Mouse (Mus musculus) lung, adult 18-20 months (tissue): Measurements from ENCODE around the gene Jsrp1.

Source experiments
- DNase-seq, 2 experiments: peaks; one replicate each; pipeline ENCODE4 v3.0.0; 2022; ENCODE audit warnings: mixed read lengths in 2 of 2

Gene Jsrp1

DNA sequence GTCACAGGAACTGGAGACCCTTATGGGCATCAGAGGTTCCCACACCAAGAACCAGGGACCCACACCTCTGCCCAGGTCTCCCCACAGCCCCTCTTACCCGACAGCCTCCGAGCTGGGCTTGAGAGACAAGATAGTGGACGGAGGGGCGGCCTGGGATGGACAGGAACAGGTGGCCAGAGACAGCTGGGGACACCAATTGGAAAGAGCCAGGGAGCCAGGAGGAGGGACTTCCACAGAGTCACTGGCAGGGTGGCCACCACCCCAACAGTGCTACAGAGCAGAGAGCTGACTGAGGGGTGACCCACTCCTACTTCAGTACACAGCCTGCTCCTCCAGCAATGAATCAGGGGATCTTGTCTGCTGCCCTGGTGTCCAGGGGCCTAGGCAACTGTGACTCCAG is at the start of gene Jsrp1:
Gene Jsrp1, minus strand, starts transcription at position 133 of the 400 bp plus-strand sequence.
- no peak for DNase-seq

DNA sequence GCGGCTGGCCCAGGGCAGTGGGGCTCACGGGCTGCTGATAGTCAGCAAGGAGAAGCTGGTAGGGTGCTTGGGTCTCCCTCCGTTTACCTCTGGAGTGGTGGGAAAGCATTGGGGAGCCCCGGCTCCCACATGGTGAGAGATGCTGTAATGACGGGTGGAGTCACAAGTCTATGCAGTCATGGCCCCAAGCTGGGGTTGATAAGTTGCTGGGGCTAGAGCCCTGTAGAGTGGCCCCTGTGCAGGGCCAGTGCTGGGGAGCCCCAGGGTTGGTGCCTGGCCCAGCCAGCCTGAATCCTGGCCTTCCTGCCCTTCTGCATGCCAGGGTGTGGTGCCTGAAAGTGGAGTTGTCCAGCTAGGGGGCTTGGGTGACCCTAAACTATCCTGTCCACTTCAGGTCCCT is 49.0 kb upstream of the Jsrp1 start:
- no peak for DNase-seq

DNA sequence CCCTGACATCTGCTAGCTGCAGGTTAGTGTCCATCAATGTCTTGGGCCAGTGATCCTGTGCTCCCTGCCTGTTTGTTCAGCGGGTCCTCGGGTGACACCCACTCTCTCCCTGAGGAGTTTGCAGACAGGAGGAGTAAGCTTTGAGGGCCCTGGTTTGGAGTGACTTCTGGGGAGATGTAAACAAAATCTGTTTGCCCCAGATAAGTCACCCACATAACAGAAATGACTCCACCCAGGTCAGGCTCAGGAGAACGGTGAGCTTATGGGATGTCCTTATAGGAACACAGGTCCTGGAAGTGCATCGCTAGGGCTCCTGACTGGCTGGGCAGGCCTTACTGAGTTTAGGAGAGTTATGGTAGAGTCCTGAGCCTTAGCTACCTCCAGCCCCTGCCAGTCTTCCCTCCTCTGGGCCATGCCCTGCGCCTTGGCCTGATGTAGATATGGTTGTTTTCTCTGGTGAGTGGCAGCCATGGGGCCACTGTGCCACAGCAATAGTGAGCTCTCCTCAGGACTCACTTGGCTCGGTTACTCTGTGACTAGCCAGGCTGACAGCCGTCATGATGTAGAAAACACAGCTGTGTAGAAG is 45.1 kb upstream of the Jsrp1 start:
- DNase-seq, result no peak

DNA sequence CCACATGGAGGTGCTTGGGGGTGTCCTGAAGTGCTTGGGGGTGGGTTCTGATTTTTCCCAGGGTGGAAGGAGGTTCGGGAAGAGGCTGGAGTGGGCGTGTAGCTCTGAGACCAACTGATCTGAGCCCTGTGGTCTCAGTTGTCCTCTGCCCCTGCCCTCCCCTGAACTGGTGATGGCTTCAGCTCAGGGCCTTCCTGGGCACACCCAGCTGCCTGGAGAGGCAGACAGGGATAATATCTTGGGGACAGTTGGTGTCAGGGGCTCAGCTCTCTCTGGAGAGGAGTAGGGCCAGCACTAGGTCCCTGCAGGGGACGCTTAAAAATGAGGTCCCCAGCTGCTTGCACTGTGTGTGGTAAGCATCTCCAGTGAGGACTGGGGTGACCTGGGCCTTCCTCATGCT is 44.5 kb upstream of the Jsrp1 start:
- no peak for DNase-seq

DNA sequence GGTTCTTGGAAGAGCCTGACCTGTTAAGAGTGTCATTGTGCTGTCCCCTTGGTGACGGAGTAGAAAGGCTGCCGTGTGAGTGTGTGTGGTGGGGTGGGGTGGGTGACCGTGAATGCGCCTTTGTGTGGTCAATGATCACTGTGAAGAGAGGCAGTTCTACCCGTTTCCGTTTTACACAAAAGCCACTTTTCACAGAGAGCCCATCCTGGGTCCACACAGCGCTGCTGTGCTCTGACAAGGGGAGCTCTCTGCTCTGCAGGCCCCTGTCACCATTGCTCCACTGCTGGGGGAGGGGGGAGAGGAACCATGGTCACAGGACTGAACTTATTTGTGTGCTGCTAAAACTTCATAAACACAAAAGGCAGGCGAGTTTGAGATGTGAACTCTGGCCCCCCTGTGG is 44.1 kb upstream of the Jsrp1 start:
- DNase-seq, result no peak

DNA sequence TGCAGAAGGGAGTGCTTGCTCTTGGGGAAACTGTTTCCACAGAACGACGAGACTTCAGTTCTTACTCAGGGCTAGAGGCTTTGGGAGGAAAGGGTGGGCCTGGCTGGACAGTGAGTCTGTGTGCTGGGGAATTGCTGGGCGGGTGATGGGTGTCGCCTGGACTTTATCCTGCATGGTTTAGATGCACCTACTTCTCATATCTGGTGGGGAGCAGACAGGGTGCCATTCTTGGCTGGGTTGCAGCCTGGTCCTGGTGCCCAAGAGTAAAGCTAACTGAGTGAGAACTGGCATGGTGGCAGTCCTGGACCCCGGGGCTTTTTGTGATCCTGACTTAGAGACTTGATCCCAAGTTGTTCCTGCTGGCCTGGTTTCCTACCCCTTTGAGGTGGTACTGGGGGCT is 43.6 kb upstream of the Jsrp1 start:
- no peak for DNase-seq

DNA sequence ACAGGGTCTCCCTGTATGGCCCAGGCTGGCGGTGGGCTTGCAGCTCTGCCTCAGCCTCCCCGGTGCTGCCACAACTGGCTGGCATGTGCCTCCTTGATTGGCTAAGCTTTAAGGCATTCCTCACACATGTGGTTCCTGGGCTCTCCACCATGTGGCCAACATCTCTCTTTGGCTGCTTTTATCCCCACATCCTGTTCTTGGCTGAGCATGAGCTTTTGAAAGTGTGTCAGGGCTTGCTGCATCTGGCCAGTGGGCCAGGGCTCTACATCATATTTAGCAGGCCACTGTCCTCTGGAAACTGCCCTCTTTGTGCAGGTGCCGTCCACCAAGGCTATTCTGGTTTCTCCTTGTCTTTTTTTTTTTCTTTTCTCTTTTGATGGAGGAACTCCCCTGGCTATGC is 43.0 kb upstream of the Jsrp1 start:
- peak in 1 of 2 experiments; percentile 7 for DNase-seq

DNA sequence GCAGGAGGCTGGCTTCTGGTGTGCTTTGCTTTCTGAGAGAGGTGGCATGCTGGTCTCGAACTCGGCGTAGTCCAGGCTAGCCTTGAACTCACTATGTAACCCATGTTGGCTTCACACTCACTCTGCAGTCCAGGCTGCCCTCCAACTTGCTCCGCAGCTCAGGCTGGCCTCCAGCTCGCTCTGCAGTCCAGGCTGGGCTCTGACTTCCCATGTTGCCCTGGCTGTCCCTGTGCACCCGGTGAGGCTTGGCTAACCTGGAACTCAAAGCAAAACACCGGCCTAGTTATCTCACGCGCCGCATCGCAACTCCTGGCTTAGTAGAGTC is 42.4 kb upstream of the Jsrp1 start:
- no peak for DNase-seq

DNA sequence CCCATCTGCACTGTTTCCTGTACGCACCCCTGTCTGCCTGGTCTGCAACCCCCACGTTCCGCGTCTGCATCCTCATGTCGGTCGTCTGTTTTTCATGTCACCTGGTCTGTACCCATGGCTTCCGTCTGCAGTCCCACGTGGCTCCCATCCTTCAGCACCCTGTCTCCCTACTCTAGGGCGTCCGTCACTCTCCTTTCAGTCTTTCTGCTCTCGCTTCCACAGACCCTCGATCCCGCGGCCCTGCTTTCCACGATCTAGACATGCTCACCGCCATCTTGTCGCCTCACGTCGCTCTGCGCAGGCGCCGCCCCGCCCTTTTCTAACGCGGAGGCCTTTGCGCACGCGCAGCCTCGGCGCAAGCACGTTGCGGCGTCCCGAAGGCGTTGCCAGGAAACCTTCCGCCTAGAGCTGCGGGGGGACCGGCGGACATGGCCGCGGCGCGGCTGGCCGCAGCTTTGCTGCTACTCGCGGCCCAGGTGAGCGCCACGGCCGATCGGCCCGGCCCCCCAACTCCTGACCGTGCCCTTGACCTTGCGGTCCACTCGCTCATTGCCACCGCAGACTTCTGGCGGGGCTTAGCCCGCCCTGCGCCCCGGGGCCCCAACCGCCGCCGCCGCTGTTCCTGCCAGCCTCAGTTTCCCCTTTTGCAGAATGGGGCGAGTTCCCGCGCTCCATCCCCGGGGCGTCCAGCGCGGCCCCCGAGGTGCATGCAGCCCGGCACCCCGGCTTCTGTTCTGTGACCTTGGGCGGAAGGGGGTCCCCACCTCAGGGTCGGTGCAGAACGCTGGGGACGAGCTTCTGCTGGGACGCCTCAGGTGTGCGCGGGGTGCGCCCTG is 41.8 kb upstream of the Jsrp1 start, which contains the start of the genes Lsm7 and Sppl2b:
Gene Lsm7, minus strand, starts transcription at position 297 of the 836 bp plus-strand sequence.
Gene Sppl2b, plus strand, starts transcription at position 363 of the 836 bp plus-strand sequence.
- DNase-seq, result peak; percentile 95 to 96

DNA sequence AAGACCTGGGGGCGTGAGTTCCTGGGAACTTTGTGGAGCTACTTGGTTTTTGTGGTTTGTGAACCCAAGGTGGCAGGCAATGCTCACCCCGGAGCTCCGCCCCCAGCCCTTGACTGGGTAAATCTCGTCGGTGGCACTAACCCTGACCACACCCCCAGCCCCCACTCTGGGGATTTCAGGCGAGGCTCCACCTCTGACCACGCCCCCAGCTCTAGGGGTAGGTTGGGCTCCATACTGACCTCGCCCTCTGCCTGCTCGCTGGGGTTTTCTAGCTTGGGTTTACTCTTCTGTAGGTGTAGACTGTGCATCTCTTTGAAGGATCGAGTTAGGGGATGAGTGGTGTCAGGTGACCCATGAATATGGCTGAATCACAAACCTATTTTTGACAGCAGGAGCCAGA is 35.3 kb upstream of the Jsrp1 start:
- peak; percentile 64 to 81 for DNase-seq

DNA sequence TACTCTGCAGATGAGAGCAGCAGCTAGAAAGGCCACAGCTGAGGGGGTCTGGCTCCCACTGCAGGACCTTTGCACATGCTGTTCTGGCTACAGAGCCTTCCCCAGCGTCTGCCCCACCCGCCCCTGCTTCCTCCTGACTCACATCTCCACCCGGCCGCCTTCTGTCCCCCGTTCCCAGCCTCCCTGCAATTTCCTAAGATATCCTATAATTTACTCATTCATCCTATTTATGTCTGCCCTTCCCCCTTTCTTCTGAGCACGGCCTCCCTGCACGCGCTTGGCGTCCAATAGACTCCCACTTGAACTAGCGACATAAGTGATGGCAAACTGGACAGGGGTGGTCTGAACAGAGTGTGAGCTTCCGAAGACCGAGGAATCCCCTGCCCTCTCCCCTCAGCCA is 32.4 kb upstream of the Jsrp1 start:
- DNase-seq, result no peak

DNA sequence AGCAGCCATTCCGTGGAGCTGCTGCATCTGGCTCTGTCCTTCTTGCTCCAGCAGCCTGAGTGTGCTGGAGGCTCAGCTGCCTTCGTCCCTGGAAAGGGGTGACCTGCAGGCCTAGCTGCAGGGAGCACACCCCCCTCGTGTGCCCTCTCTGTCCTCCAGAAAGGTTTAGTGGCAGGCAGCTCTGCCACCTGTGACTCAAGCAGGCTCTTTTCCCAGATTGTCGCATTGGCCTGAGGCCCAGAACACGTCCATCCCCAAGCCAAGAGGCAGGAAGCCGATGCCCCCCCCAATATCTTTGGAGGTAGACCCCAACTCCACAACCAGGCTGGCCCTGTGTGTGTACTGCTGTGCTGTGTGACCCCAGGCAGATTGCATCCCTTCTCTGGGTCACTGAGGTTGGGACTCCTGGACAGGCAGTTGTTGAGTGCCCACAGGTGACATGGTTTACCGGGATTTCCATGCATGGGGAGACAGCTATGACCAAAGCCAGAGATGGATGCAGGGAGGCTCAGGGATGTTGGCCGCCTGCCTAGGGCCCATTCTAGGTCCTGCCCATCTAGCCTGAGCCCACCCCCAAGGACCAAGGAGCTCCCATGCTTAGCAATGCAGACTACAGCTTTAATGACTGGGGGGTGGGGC is 31.9 kb upstream of the Jsrp1 start:
- DNase-seq, result no peak

DNA sequence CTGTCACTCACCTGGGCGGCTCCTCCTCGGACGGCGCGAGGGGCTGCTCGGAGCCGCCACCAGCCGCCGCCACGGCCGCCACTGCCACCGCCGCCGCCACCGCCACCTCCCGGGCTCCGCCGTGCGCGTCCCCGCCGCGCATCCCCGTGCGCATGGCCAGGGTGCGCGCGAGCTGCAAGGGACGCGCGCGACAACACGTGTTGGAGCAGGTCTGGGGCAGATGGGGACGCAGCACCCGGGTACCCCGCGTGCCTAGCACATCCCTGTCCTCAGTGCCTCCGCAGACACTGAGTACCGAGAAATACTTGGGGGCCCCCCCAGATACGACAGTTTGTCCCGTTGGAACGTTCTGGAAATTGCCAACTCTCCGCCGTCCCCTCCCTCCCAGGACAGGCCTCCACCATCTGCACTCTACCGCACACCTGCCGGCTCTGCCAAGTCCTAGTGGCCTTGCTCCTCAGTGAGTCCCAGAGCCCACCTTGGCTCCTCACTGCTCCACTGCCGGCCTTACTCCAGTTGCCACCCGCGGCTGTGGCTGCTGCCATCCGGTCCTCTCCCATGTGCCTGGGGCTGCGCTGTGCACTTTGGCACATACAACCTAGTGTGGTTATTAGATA is 30.7 kb upstream of the Jsrp1 start, which contains the start of gene Lingo3:
Gene Lingo3, minus strand, starts transcription at position 109 of the 617 bp plus-strand sequence.
- no peak for DNase-seq

DNA sequence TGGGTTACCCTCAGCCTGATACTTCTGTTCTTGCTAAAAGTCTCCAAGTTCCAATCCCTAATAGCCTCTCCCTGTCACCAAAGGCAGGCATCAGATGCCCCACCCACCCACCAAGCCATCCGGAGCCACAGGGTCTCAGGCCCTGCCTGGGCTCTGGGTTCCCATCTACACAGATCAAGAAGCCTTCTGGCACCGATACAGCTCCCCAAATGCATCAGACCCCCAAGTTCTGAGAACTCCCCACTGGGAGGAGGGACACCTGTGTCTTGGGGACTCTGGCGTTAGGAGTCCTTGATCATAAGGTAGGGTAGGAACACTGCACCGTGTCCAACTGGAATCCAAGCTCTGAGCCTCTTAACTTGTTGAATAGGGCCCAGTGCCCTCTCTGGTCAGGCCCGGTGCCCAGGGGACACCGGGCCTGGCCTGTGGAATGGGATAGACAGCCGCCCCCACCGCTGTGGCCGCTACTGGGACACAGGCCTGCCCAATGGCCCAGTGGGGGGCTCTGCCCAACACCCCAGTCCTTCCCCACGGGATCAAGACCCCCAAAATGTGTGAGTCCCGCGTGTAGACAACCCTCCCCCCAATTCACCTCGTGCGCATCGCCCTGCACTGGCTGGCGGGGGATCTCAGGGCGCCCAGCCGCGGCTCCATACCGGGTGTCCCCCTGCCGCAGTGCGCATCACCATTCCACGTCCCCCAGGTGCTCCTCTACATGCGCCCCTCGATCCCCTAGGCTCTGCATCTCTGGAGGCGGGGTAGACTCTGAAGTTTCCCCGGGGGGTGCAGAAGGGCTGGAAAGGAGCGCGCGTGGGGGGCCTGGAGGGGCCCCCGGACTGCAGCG is 30.0 kb upstream of the Jsrp1 start:
- DNase-seq, result no peak

DNA sequence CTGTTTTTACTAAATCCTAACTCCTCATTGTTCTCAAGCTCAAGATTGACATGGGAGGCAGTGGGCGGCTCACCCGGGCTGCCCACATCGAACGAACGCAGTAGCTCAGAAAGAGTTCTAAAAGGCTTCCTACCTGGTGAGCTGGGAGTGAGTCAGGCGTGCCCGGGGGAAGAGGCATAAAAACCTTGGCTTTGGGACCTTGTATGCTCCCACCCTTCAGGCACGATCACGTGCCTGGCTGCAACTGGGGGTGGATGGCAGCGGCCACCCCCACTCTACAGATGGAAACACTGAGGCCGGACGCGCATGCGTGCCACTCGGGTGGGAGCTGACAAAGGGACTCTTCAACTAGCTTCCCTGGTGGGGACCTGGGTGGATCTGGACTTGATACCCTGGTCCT is 29.0 kb upstream of the Jsrp1 start:
- no peak for DNase-seq

DNA sequence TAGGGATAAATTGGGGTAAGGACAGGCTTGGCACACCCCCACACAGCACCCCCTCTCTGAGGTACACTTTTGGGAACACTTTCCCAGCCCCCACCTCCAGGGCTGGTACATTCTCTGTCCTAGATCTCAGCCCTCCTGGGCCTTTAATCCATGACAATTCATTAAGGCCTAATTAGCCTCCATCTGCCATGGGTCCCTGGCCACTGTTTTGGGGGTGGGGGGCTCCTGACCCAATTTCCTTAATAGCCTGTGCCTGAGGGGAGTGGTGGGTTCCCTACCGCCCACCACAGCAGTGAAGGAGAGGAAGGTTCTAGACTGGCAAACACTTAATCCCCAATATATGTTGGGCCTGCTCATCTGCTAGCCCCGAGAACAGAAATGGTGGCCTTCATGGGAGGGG is 28.4 kb upstream of the Jsrp1 start:
- DNase-seq, result no peak

DNA sequence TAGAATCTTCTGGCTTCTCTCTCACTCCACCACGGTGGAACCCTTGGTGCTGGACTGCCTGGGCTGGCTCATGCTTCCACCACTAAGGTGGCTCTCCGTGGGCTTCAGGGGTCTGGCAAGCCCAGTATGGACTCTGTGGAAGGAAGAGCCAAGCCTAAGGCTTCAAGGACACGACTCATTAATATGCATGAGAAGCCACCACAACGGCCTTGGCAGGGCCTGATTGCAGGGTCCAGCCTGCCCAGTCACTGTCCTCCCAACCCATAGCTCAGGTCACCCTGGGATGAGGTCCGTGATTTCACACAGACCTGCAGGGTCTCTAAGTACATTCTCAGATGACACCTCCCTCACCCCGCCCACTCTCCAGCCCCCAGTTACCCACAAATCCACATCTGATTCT is 26.6 kb upstream of the Jsrp1 start:
- no peak for DNase-seq

DNA sequence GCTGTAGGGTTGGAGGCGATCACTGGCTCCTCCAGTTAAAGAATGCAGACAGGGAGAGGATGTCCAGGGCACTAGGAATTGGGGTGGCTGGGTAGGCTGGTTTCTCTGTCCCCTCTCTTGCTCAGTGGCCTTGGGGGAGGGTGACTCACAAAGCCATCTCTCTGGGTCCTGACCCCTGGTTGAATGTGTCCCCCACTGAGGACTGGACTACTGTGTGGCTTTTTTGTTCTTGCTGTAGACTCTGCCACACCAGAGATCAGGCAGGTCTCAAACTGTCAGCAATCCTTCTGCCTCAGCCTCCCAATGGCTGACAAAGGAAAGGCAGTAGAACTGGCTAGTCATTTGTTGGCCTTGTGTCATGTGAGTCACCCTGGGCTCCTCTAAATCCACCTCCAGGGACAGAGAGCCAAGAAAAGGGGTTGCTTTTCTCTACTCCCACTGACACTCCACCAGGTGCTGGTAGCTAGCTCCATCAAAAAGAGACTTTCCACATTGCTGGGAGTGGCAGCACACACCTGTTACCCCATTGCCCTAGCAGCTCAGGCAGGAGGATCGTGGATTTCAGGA is 25.1 kb upstream of the Jsrp1 start:
- DNase-seq, result no peak

DNA sequence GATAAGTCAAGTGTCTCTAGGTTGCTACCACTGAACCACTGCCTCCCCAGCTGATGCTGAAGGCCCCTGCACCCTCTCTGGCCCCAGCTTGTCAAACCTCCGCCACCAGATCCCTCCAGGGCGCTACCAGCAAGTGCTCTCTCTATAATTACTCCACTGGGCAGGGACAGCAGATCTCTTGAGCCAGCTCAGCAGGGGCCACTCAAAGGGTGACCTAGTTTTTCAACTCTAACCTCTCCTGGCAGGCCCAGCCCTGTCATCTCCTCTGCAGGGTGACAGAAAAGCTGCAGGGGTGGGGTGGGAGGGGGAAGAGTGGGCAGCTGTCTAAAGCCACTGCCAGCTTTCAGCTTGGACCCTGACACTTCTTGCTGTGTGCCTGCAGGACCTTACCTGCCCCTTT is 24.5 kb upstream of the Jsrp1 start:
- no peak for DNase-seq

DNA sequence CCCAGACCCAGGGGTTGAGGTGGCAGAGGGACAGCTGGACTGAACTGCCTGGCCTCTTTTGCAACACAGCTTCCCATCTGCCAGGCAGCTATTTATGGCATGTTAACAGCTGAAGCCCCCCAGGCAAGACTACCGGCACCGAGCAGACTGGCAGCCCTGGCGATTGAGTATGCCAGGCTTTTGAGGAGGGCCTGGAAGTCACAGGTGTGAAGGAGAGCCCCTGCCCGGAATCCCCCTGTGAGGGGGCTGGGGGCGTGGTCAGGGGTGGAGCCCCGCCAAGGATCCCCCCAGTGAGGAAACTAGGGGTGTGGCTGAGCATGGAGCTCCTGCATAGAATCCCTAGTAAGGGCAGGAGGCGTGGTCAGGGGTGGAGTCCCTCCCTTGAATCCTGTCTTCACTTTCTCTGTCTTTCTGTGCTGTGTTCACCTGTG is 23.7 kb upstream of the Jsrp1 start:
- no peak for DNase-seq

DNA sequence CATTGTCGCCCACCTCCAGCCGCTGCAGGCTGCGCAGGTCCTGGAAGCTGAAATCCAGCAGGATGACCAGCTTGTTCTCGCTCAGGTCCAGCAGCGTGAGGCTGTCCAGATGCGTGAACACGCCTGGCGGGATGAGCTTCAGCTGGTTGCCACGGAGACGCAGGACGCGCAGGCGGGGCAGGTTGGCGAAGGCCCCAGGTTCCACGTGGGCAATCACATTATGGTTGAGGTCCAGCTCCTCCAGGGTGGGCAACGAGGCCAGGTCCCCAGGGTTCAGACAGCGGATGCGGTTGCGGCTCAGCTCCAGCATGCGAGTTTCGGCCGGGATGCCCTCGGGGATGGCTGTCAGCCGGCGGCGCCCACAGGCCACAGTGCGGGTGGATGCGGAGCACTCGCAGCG is 22.3 kb upstream of the Jsrp1 start:
- no peak for DNase-seq

DNA sequence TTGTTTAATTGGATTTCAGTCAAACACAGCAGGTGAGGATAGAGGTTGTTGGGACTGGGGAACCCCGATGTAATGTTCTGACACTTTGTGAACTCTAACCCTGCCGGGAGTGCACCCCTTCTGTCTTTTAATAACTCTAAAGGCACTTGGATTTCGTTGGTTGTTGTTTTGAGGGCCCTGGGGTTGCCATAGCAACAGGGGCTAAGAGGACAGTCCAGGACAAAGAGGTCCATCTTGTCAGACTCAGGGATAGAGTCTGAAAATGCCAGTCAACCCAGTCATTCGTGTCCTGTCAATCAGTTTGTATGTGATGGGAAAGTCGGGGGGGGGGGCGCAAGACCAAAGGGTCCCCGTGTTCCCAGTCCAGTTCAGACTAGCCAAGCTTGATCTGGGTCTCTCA is 19.5 kb upstream of the Jsrp1 start:
- no peak for DNase-seq
